Mouse (Mus musculus) mouse embryonic stem cell (cell line): ENCODE measurements around the gene Olfr1051.
"Not testable (repeated sequence)": the region's sequence is repeated elsewhere in the genome, so short reads cannot be mapped to it uniquely, and the experiment has no call there.

Experiments used
- in situ Hi-C, 2 experiments: fragments of 300-500 bp; cut with MboI; formaldehyde crosslinking; loops; 1 replicate in 1 of 2; 3 replicates in 1 of 2; pipeline ENCODE4 v1.14.3; 2019 to 2020; ENCODE audit warnings: low sequenced_read_pairs in 2 of 2, low pct_unique_long_range_greater_than_20kb in 1 of 2, mixed read lengths in 1 of 2; ENCODE audit not compliant: unreplicated experiment in 1 of 2

Gene Olfr1051

GRCm38 (mm10) chr2:86278988-86279387, at the start of gene Olfr1051:
TSS of gene Olfr1051 (minus strand) at chr2:86279088.
- in situ Hi-C loops = not testable (repeated sequence)

GRCm38 (mm10) chr2:86315184-86315583, 36.3 kb upstream of the Olfr1051 start, which contains the start of gene Olfr1053:
TSS of gene Olfr1053 (minus strand) at chr2:86315284.
- in situ Hi-C loops = no loop called here

- in situ Hi-C loops = no loop called here
Observed at GRCm38 (mm10) chr2:86292155-86292554, 13.3 kb upstream of the Olfr1051 start, which contains the start of gene Olfr1052. TSS of gene Olfr1052 (plus strand) at chr2:86292455.

- in situ Hi-C loops = not testable (repeated sequence)
Observed at GRCm38 (mm10) chr2:86258228-86258627, 20.7 kb downstream of the Olfr1051 start, which contains the start of gene Olfr1049. TSS of gene Olfr1049 (minus strand) at chr2:86258328.

GRCm38 (mm10) chr2:86240189-86240588, 38.7 kb downstream of the Olfr1051 start, which contains the start of gene Olfr1048:
TSS of gene Olfr1048 (minus strand) at chr2:86240289.
- in situ Hi-C loops = no loop called here

- in situ Hi-C loops = no loop called here
Observed at GRCm38 (mm10) chr2:86231301-86231700, 47.6 kb downstream of the Olfr1051 start, which contains the start of gene Olfr1047. TSS of gene Olfr1047 (minus strand) at chr2:86231401.
